Mouse (Mus musculus): ENCODE measurements around the gene Tmem156.

GRCm38 (mm10) chr5:65036597-65036996 is 55.3 kb downstream of the Tmem156 start:
- no peak for TF ChIP-seq POLR2A (IDR thresholded peaks at IDR 0.05; ENCODE audit: extremely low read depth, insufficient read depth, low read length)
- TF ChIP-seq CTCF (IDR thresholded peaks at IDR 0.05; ENCODE audit: extremely low read depth, insufficient read depth, low read length): no peak

Measured in cortical plate, adult 2 months (tissue).